Mouse (Mus musculus): Measurements from ENCODE around the gene Anapc5.

DNA sequence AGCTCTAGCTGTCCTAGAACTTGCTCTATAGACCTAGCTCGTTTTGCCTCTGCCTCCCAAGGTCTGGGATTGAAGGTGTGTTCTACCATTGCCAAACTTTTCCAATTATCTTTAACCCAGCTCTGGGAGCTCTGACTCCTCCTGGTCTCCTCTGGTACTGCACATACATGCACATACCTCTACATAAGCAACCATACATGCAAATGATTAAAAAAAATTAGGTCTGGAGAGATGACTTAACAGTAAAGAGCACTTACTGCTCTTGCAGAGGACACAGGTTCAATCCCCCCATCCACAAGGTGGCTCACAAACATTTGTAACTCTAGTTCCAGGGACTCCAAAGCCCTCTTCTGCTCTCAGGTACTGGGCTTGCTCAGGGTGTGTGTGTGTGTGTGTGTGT is 2.8 kb upstream of the Anapc5 start:
- TF ChIP-seq CTCF (IDR thresholded peaks at IDR 0.05; ENCODE audit: borderline replicate concordance, insufficient read depth, low read depth, low read length) (no peak), POLR2A (IDR thresholded peaks at IDR 0.05; ENCODE audit: borderline replicate concordance, insufficient read depth, low read length) (no peak)
